Mouse (Mus musculus) forebrain, embryonic 10.5 days (tissue): ENCODE results near the gene Dock3. TPM values are rescaled to one million over a fixed set of nuclear protein-coding genes. Genes with fewer than 3 reads are reported as not detected.

Experiments used
- DNase-seq: peaks from one replicate; pipeline ENCODE4 v3.0.0-alpha.2; 2017; ENCODE audit warnings: low spot score; ENCODE audit errors: extremely low spot score
- H3K27ac ChIP-seq: fragments of 300-500 bp; sonication (generic); 2 replicates; pipeline ENCODE4 v1.5.1; 2016; ENCODE audit warnings: mild to moderate bottlenecking
- H3K27me3 ChIP-seq: fragments of 300-500 bp; sonication (generic); 2 replicates; pipeline ENCODE4 v1.6.1; 2016; ENCODE audit warnings: mild to moderate bottlenecking; ENCODE audit not compliant: poor library complexity, severe bottlenecking
- H3K36me3 ChIP-seq: fragments of 300-500 bp; sonication (generic); replicated peaks from 2 replicates; pipeline ENCODE4 v1.6.1; 2016; ENCODE audit warnings: mild to moderate bottlenecking, moderate library complexity
- H3K4me1 ChIP-seq: fragments of 300-500 bp; sonication (generic); 2 replicates; pipeline ENCODE4 v1.6.1; 2016
- H3K4me3 ChIP-seq: fragments of 300-500 bp; sonication (generic); 2 replicates; pipeline ENCODE4 v1.5.1; 2016; ENCODE audit warnings: mild to moderate bottlenecking, moderate library complexity
- H3K9me3 ChIP-seq: fragments of 300-500 bp; sonication (generic); 2 replicates; pipeline ENCODE4 v1.6.1; 2016; ENCODE audit warnings: mild to moderate bottlenecking, moderate library complexity
- WGBS: fragments of 180-500 bp; shearing (Covaris S2); methylation state at CpG from one replicate; pipeline ENCODE4 v1.1.7; 2016; 5-methylcytosine and 5-hydroxymethylcytosine counted together
- microRNA-seq: library from miRNA; unstranded; fragments of <30 nt; microRNA quantifications from one replicate; pipeline ENCODE4, GENCODE M21; 2017
- polyA plus RNA-seq: library from polyadenylated mRNA; unstranded; fragments of >200 nt; fragmentation: Nextera tagmentation; extraction: Ambion mirVana; gene quantifications from 2 replicates; pipeline ENCODE4 v1.2.1, GENCODE M21; 2016

Gene Dock3
- polyA plus RNA-seq, 1 experiment from 2014 or later, result 4.4 TPM

DNA sequence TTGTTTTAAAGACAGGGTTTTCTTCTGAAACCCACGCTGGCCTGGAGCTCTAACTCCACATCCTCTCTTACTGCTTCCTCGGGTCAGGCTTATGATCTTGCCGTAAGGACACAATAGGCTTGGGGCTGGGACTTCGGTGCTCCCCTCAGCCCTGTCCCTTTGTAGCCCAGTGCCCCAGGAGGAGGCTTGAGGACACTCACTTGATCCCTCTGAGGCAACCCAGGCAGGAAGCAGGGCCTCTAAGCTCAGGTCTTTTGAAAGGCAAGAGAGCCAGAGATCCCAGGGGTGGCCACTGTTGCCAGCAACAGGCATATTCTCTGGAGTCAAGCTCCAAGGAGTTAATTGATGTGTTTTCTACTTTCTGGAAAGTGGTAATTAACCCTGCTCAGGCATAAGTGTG lies 352.2 kb downstream of the Dock3 start:
- peaks cover 36% of the 10 kb centered on the region for H3K4me1 ChIP-seq
- no peak for DNase-seq
- H3K27ac ChIP-seq, result no peak overlapping the region
- H3K36me3 ChIP-seq, result peaks cover 98% of the 10 kb centered on the region
- H3K27me3 ChIP-seq, result no peaks in the 10 kb centered on the region
- 65% methylated on average over 4 of the region's 4 CpGs for WGBS
- no peaks in the 10 kb centered on the region for H3K9me3 ChIP-seq
- H3K4me3 ChIP-seq, result no peak overlapping the region

GRCm38 (mm10) chr9:106876666-106877065 lies 355.0 kb downstream of the Dock3 start:
- 90% methylated on average over 3 of the region's 3 CpGs for WGBS
- no peaks in the 10 kb centered on the region for H3K27me3 ChIP-seq

DNA sequence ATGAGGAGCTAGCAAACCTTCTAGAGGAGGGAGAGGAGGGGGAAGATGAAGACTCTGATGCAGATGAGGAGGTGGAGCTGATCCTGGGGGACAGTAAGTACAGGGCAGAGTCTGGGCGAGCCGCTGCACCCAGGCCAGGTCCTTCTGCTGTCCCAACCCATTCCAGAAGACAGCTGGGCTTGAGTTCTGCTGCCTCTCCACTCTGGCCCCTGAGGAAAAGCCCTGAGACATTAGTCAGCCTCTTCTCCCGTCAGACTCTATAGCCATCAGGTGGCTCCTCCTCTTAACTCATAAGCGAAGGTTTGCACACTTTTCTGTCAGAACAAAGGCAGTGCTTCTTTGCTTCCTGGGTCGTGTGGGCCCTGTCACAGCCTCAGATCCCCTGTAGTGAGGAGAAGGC lies 357.5 kb downstream of the Dock3 start:
- Histone ChIP-seq H3K36me3 (peaks cover 91% of the 10 kb centered on the region), H3K4me1 (no peaks in the 10 kb centered on the region), H3K27ac (no peak overlapping the region), H3K9me3 (no peaks in the 10 kb centered on the region), H3K4me3 (no peak overlapping the region), H3K27me3 (no peaks in the 10 kb centered on the region)
- WGBS, result 91% methylated on average over 5 of the region's 5 CpGs
- no peak for DNase-seq

More at GRCm38 (mm10) chr9:106876666-106877065, 355.0 kb downstream of the Dock3 start:
- no peaks in the 10 kb centered on the region for H3K9me3 ChIP-seq
- peaks cover 94% of the 10 kb centered on the region for H3K36me3 ChIP-seq
- peaks cover 8% of the 10 kb centered on the region for H3K4me1 ChIP-seq
- H3K4me3 ChIP-seq, result no peak overlapping the region
- DNase-seq, result no peak
- no peak overlapping the region for H3K27ac ChIP-seq

DNA sequence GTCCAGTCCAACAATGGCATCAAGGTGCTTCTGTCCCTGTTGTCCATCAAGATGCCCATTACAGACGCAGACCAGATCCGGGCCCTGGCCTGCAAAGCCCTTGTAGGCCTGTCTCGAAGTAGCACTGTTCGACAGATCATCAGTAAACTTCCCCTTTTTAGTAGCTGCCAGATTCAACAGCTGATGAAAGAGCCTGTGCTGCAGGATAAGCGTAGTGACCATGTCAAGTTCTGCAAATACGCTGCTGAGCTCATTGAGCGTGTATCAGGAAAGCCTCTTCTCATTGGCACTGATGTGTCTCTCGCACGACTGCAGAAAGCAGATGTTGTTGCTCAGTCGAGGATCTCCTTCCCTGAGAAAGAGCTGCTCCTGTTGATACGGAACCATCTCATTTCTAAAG lies 373.7 kb downstream of the Dock3 start:
- no peaks in the 10 kb centered on the region for H3K4me1 ChIP-seq
- no peaks in the 10 kb centered on the region for H3K9me3 ChIP-seq
- 95% methylated on average over 11 of the region's 11 CpGs for WGBS
- DNase-seq, result no peak
- H3K36me3 ChIP-seq, result peaks cover 100% of the 10 kb centered on the region
- H3K27me3 ChIP-seq, result no peaks in the 10 kb centered on the region
- H3K4me3 ChIP-seq, result no peak overlapping the region
- H3K27ac ChIP-seq, result no peak overlapping the region

DNA sequence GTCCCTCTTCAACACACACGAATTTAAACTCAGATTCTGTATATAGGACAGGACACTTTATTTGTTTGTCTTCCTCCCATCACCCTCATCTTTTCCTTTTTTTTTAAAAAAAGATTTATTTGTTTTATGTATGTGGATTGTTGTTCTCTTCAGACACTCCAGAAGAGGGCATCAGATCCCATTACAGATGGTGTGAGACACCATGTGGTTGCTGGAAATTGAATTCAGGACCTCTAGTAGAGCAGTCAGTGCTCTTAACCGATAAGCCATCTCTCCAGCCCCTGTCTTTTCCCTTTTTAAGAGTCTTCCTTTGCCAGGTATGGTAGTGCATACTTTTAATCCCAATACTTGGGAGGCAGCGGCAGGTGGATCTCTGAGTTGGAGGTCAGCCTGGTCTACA lies 375.0 kb downstream of the Dock3 start:
- no peak for DNase-seq
- Histone ChIP-seq H3K9me3 (no peaks in the 10 kb centered on the region), H3K4me3 (no peak overlapping the region), H3K27me3 (no peaks in the 10 kb centered on the region), H3K4me1 (no peaks in the 10 kb centered on the region), H3K27ac (no peak overlapping the region), H3K36me3 (peaks cover 99% of the 10 kb centered on the region)
- WGBS, result 91% methylated on average over 3 of the region's 3 CpGs

Small RNA genes lying within 50 kb of the gene (microRNA-seq; reads per million reads assigned to microRNA genes)
- gene Gm22238, result not detected

Other genes with a start within 250 kb of the Dock3 start
- gene Mapkapk3, start 58.0 kb upstream of the Dock3 start, polyA plus RNA-seq, result 5.9 and 6.6 TPM in 2 replicates
- gene Cish, start 64.1 kb upstream of the Dock3 start, polyA plus RNA-seq, result 7.2 and 7.6 TPM in 2 replicates
- 13.5 and 13.7 TPM in 2 replicates for gene Hemk1, start 106.4 kb upstream of the Dock3 start, polyA plus RNA-seq
- 1.0 and 1.6 TPM in 2 replicates for gene 6430571L13Rik, start 108.7 kb upstream of the Dock3 start, polyA plus RNA-seq
- gene Cacna2d2, start 167.7 kb upstream of the Dock3 start, polyA plus RNA-seq, result 1.0 and 1.2 TPM in 2 replicates